Mouse (Mus musculus) T-helper 2 cell (primary cell): ENCODE measurements around the gene Nhsl2.

Experiments
- in situ Hi-C: fragments of 300-600 bp; cut with MboI, MseI; formaldehyde crosslinking; loops from one replicate; pipeline ENCODE4 v1.15.1; 2025; ENCODE audit warnings: high pct_unique_total_duplicates

The Nhsl2 gene

GRCm38 (mm10) chrX:101901806-101902490, 52.8 kb downstream of the Nhsl2 start:
- in situ Hi-C loops = no loop called here

DNA sequence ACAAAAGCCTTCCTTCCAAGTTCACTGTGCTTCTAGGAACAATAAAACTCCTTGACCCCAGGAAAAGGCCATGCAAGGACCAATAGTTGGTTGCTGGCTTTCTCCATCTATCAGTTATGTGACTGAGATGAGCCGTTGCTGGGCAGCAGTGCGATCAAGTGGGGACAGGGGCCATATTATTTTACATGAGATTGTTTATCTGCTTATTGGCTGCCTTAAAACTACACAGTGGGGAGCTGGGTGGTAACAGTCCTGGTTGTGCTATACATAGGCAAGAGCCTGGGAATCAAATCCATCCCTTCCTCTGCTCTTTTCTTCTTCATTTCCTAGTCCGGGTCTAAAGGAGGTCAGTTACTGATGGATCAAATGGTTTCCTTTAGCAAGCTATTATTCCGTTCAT, 53.4 kb downstream of the Nhsl2 start:
- in situ Hi-C loops = no loop called here

GRCm38 (mm10) chrX:101907301-101907700, 58.1 kb downstream of the Nhsl2 start:
- in situ Hi-C loops = no loop called here

- in situ Hi-C loops = no loop called here
These were observed 79.9 kb downstream of the Nhsl2 start for GRCm38 (mm10) chrX:101929131-101929530.

- in situ Hi-C loops = no loop called here
These were observed 81.1 kb downstream of the Nhsl2 start for GRCm38 (mm10) chrX:101930301-101930700.

- in situ Hi-C loops = no loop called here
These were observed 81.8 kb downstream of the Nhsl2 start for GRCm38 (mm10) chrX:101931016-101931415.

DNA sequence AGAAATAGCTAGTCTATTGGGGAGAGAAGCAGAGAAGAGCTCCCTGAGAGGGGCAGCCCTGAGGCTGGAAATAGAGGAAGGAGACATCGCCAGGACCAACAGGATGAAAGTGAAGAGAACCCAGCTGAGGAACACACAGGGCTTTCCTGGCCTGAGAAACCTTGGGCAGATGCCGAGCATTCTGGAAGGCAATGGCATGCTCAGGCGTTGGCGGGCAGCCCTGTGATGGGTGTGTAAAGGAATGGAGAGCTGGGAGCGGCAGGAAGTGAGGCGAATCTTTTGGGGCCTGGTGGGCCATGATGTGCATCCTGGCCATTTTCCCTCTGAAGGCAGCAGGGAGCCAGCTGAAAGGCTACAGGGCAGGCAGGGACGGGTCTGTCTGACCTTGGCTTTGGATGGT, 83.1 kb downstream of the Nhsl2 start:
- in situ Hi-C loops = no loop called here

- in situ Hi-C loops = no loop called here
These were observed 84.2 kb downstream of the Nhsl2 start for GRCm38 (mm10) chrX:101933346-101933745.

DNA sequence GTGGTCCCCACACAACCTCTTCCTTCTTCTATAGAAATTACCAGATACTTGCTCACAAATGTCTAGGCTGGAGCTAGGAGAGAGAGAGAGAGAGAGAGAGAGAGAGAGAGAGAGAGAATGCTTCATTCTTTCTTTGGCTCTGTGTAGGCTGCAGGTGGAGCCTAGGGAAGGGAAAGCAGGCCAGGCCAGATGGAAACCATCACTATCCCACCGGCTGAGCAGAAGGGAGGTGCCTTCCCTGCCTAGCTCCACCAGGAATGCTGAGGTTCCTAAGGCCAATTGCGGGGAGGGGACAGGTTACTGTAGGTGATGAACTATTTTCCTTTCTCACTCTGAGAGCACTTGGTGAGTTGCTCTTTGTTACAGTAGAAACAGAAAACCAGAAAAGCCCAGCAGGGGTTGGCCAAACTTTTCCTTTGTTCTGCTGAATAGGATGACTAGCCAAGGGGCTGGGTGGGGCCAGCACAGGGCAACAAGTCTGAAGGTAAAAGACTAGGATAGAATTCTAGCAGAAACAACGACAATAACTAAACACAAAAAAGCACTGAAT, 86.2 kb downstream of the Nhsl2 start:
- in situ Hi-C loops = no loop called here

- in situ Hi-C loops = no loop called here
These were observed 90.3 kb downstream of the Nhsl2 start for GRCm38 (mm10) chrX:101939486-101939885.

DNA sequence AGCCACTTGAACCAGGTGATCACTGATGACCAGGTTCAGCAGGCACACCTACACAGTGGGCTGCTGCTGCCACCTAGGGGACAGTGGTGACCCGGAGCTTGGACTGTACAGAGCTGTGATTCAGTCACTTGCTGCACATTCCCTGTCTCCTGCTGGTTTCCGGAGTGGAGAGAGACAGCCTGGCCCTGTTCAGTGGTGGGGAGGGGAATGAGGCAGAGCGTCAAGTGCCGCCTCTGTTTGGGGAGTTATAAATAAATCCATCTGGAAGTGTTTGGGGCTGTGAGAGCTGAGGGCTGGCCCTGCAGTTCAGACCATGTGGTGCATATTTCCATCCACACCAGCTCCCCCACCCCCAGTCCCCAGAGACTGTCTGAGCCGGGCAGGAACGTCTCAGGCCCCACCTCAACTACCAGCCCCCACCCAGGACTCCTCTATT, 93.3 kb downstream of the Nhsl2 start:
- in situ Hi-C loops = no loop called here

GRCm38 (mm10) chrX:101943743-101944142, 94.6 kb downstream of the Nhsl2 start:
- in situ Hi-C loops = no loop called here

DNA sequence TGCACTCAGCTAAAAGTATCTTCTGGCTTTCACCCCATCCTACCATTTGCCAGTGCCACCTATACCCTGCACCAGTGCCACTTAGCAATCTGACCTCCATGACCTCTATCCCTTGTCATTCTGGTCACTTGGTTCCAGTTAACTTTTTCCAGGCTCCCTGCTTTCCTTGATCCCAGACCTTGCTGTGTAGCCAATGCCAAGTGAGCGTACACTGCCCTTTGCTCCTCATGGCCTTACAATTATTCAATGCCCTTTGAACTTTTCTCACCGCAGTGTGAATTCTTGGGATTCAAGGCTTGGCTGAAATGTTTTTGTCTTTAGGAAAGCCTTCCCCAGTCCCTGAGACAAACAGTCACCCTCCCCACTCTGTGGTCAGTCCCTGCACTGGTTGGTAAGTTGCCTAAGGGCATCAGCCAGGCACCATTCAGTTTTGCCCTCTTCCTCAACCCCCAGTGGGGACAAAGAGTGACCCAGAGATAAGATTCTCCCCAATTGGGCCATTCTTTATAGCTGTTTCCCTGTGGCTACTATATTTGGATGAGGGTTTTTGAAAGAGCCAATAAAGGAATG, 95.7 kb downstream of the Nhsl2 start:
- in situ Hi-C loops = no loop called here

GRCm38 (mm10) chrX:101952436-101952835, 103.3 kb downstream of the Nhsl2 start:
- in situ Hi-C loops = no loop called here

DNA sequence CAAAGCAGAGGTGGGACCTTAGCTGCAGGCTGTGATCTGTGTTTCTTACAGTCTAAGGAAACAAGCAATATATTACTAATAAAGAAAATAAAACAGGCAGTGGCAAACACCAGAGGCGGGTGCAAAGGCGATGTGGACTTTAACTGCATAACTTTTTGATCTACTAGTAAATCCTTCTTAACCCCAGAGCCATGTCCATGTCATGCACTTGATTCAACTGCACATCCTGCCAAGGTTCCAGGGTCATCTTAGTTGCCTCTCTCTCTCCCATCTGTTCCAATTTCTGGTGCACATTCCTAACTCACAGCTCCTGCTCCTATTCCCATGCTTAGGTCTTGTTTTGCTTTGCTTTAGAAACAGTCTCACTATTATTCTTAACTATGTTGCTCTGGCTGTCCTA, 104.1 kb downstream of the Nhsl2 start:
- in situ Hi-C loops = no loop called here

DNA sequence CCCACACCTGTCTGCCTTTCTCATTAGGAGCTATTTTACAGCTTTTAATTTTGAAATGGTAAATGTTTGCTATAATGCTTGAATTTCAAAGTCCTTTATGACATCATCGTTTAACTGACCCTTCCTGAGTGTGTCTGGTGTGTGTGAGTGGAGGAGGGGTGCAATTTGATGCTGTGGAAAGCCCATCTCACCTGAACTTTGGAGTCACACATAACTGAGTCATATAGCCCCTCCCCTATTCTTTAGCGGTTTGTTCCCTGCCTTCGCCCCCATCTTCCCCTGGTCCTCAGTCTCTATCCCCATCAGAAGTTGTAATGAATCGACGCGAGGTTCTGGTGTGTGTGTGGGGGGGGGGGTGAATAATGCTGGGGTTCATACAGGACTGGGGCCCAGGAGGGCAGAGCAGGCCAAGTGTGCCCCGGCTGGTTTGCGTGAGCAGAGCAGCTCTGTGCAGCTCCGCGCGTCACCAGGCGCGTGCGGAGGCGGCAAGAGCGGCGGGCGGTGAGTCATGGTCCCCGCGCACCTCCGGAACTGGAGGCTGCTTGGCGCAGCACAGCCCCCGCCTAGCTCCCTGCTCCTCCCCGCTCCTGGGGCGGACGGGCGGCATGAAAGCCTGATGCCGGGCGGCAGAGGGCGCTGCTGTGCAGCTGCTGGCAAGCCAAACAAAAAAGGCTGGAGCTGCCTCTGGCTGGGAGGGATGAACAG, 104.8 kb downstream of the Nhsl2 start:
- in situ Hi-C loops = no loop called here

DNA sequence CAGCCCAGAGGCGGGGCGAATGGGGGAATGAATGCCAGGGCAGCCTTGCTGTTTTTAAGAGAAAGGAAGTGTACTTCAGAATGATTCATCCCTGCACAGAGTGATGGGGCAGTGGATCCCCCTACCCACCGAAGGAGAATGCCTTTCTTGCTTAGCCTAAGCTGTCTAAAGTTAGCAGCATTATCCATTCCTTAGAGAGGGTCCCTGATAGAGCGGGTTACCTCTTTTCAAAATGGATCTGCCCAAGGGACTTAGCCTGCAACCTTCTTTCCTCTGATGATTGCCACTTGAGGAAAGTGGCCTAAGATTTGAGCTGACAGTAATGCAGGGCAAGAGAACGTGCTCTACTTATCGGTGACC, 105.3 kb downstream of the Nhsl2 start:
- in situ Hi-C loops = no loop called here

GRCm38 (mm10) chrX:101961848-101962247, 112.7 kb downstream of the Nhsl2 start:
- in situ Hi-C loops = no loop called here

DNA sequence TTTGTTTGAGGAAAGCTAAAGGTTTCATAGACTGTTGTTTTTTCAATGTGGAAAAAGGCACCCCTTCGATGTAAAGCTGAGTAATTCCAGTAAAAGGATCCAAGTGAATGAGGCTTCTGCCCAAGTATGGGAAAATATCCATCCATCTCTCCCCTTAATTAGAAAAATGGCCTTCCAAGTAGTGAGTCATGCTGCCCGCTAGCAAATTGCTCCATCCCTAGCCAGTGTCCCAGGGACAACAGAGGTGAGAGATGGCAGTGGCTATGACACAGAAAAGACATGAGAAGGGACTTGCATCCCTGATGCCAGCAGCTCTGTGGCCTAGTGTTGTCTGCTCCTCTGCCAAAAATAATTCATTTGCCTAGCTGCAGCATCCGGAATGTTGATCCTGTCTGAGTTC, 114.5 kb downstream of the Nhsl2 start:
- in situ Hi-C loops = no loop called here

GRCm38 (mm10) chrX:101973028-101973427, 123.8 kb downstream of the Nhsl2 start:
- in situ Hi-C loops = no loop called here

DNA sequence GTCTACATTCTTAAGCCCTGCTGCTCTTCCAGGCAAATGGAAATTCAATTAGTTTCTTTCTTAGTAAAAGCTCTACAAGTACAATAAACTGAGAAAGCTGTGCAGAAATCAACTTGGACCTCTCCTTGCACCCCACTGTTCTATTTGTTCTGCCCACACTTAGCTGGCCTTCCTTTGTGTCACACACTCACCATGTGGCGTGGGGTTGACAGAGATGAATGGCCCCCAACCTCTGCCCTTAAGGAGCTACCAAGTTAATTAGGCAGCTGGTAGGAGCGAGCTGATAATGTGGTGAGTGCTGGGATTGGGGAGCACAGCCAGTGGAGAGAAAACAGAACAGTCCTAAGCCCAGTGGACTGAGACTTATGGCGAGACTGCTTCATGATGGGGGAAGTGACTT, 127.7 kb downstream of the Nhsl2 start:
- in situ Hi-C loops = no loop called here

GRCm38 (mm10) chrX:101978861-101979260, 129.7 kb downstream of the Nhsl2 start:
- in situ Hi-C loops = no loop called here

- in situ Hi-C loops = no loop called here
These were observed 130.1 kb downstream of the Nhsl2 start for GRCm38 (mm10) chrX:101979267-101979666.
